Mouse (Mus musculus): ENCODE results near the gene Timm17b. TPM values are rescaled to one million over a fixed set of nuclear protein-coding genes. Genes with fewer than 3 reads are reported as not detected.

Gene Timm17b
- polyA plus RNA-seq, 1 experiment from 2014 or later, result 162 TPM

Other genes starting within 250 kb of the Timm17b start
- gene Prickle3, start 242.1 kb upstream of the Timm17b start, polyA plus RNA-seq (2014; fragmentation: Nextera tagmentation; extraction: Ambion mirVana), result 2.6 and 2.9 TPM in 2 replicates
- 56.3 TPM in 2 replicates for gene Plp2, start 228.0 kb upstream of the Timm17b start, polyA plus RNA-seq (2014; fragmentation: Nextera tagmentation; extraction: Ambion mirVana)
- 0.10 and 0.15 TPM in 2 replicates for gene Magix, start 218.1 kb upstream of the Timm17b start, polyA plus RNA-seq (2014; fragmentation: Nextera tagmentation; extraction: Ambion mirVana)
- 42.2 and 44.2 TPM in 2 replicates for gene Gpkow, start 202.2 kb upstream of the Timm17b start, polyA plus RNA-seq (2014; fragmentation: Nextera tagmentation; extraction: Ambion mirVana)
- gene Wdr45, start 185.0 kb upstream of the Timm17b start, polyA plus RNA-seq (2014; fragmentation: Nextera tagmentation; extraction: Ambion mirVana), result 17.3 and 22.6 TPM in 2 replicates
- not detected in 2 replicates for gene Gm45208, start 177.1 kb upstream of the Timm17b start, polyA plus RNA-seq (2014; fragmentation: Nextera tagmentation; extraction: Ambion mirVana)
- 85.4 and 88.7 TPM in 2 replicates for gene Praf2, start 170.9 kb upstream of the Timm17b start, polyA plus RNA-seq (2014; fragmentation: Nextera tagmentation; extraction: Ambion mirVana)
- gene Ccdc120, start 148.5 kb upstream of the Timm17b start, polyA plus RNA-seq (2014; fragmentation: Nextera tagmentation; extraction: Ambion mirVana), result 14.5 and 20.2 TPM in 2 replicates
- 16.2 and 16.5 TPM in 2 replicates for gene Tfe3, start 136.8 kb upstream of the Timm17b start, polyA plus RNA-seq (2014; fragmentation: Nextera tagmentation; extraction: Ambion mirVana)
- gene Gripap1, start 109.6 kb upstream of the Timm17b start, polyA plus RNA-seq (2014; fragmentation: Nextera tagmentation; extraction: Ambion mirVana), result 35.6 and 35.9 TPM in 2 replicates
- 0.86 and 1.2 TPM in 2 replicates for gene Kcnd1, start 77.1 kb upstream of the Timm17b start, polyA plus RNA-seq (2014; fragmentation: Nextera tagmentation; extraction: Ambion mirVana)
- 36.4 and 37.1 TPM in 2 replicates for gene Otud5, start 58.0 kb upstream of the Timm17b start, polyA plus RNA-seq (2014; fragmentation: Nextera tagmentation; extraction: Ambion mirVana)
- 4.9 and 6.4 TPM in 2 replicates for gene Pim2, start 21.1 kb upstream of the Timm17b start, polyA plus RNA-seq (2014; fragmentation: Nextera tagmentation; extraction: Ambion mirVana)
- gene Slc35a2, start 15.3 kb upstream of the Timm17b start, polyA plus RNA-seq (2014; fragmentation: Nextera tagmentation; extraction: Ambion mirVana), result 6.8 and 12.1 TPM in 2 replicates
- gene Pqbp1, start 88 bp upstream of the Timm17b start, polyA plus RNA-seq (2014; fragmentation: Nextera tagmentation; extraction: Ambion mirVana), result 146 and 149 TPM in 2 replicates
- gene Gm10491, start 8.5 kb downstream of the Timm17b start, polyA plus RNA-seq (2014; fragmentation: Nextera tagmentation; extraction: Ambion mirVana), result not detected in 2 replicates
- gene Gm10490, start 10.2 kb downstream of the Timm17b start, polyA plus RNA-seq (2014; fragmentation: Nextera tagmentation; extraction: Ambion mirVana), result not detected in 2 replicates
- gene Pcsk1n, start 20.5 kb downstream of the Timm17b start, polyA plus RNA-seq (2014; fragmentation: Nextera tagmentation; extraction: Ambion mirVana), result 4.9 and 5.3 TPM in 2 replicates
- not detected in 2 replicates for gene Eras, start 29.2 kb downstream of the Timm17b start, polyA plus RNA-seq (2014; fragmentation: Nextera tagmentation; extraction: Ambion mirVana)
- 38.0 and 43.9 TPM in 2 replicates for gene Hdac6, start 48.5 kb downstream of the Timm17b start, polyA plus RNA-seq (2014; fragmentation: Nextera tagmentation; extraction: Ambion mirVana)
- gene Gata1, start 78.7 kb downstream of the Timm17b start, polyA plus RNA-seq (2014; fragmentation: Nextera tagmentation; extraction: Ambion mirVana), result 4.0 and 5.0 TPM in 2 replicates
- not detected in 2 replicates for gene Glod5, start 119.1 kb downstream of the Timm17b start, polyA plus RNA-seq (2014; fragmentation: Nextera tagmentation; extraction: Ambion mirVana)
- 86.7 and 88.3 TPM in 2 replicates for gene Suv39h1, start 175.4 kb downstream of the Timm17b start, polyA plus RNA-seq (2014; fragmentation: Nextera tagmentation; extraction: Ambion mirVana)
- 0.42 and 0.48 TPM in 2 replicates for gene Was, start 191.1 kb downstream of the Timm17b start, polyA plus RNA-seq (2014; fragmentation: Nextera tagmentation; extraction: Ambion mirVana)
- gene Wdr13, start 233.5 kb downstream of the Timm17b start, polyA plus RNA-seq (2014; fragmentation: Nextera tagmentation; extraction: Ambion mirVana), result 15.1 and 15.9 TPM in 2 replicates
- gene Rbm3, start 246.5 kb downstream of the Timm17b start, polyA plus RNA-seq (2014; fragmentation: Nextera tagmentation; extraction: Ambion mirVana), result 525 and 566 TPM in 2 replicates

Measured in embryonic facial prominence, embryonic 11.5 days (tissue).